Mouse (Mus musculus) adrenal gland (tissue): ENCODE data around the gene Zscan25.
"Not testable (repeated sequence)": the region's sequence is repeated elsewhere in the genome, so short reads cannot be mapped to it uniquely, and the experiment has no call there.

Experiments
- intact Hi-C: fragments of 180-260 bp; cut with DNase I; formaldehyde crosslinking; loops from one replicate; pipeline ENCODE4 v1.15.1; 2025
- long read RNA-seq, 2 experiments: library from polyadenylated mRNA; unstranded; transcript quantifications; one replicate each; pipeline ENCODE4 v2.0.0; 2020; ENCODE audit warnings: borderline replicate concordance in 1 of 2; ENCODE audit not compliant: insufficient replicate concordance in 1 of 2

Zscan25 gene
- long read RNA-seq, experiment 1, partial matches to known transcripts, result 0 of 1 reads
- long read RNA-seq, experiment 1, other reads (novel, unspliced or antisense), result 1 of 1 reads
- long read RNA-seq, experiment 2, result 0 reads

GRCm38 (mm10) chr5:145280371-145281143 lies at the start of gene Zscan25:
Gene Zscan25 (plus strand): TSS chr5:145280500.
- intact Hi-C loops, result loop anchor here (5.0 kb wide), 1 partner anchor 48 kb away; the partner anchor contains the start of gene Zfp655

GRCm38 (mm10) chr5:145230641-145231040 lies 49.7 kb upstream of the Zscan25 start:
- intact Hi-C loops, result loop anchor here (5.0 kb wide), 1 partner anchor 52 kb away; the partner anchor contains the start of gene Zscan25

GRCm38 (mm10) chr5:145231367-145231871 lies 48.9 kb upstream of the Zscan25 start, which contains the start of gene Zfp655:
Gene Zfp655 (plus strand): TSS chr5:145231715.
- intact Hi-C loops, result loop anchor here (5.0 kb wide), 1 partner anchor 51 kb away; the partner anchor contains the start of gene Zscan25

- intact Hi-C loops, result loop anchor here (5.0 kb wide), 1 partner anchor 50 kb away; the partner anchor contains the start of gene Zscan25
These were observed 48.3 kb upstream of the Zscan25 start for GRCm38 (mm10) chr5:145231893-145232411.

GRCm38 (mm10) chr5:145234636-145235035 lies 45.7 kb upstream of the Zscan25 start:
- intact Hi-C loops, result loop anchor here (5.0 kb wide), 1 partner anchor 48 kb away; the partner anchor contains the start of gene Zscan25

GRCm38 (mm10) chr5:145249520-145249919 lies 30.8 kb upstream of the Zscan25 start:
- intact Hi-C loops, result no loop called here

GRCm38 (mm10) chr5:145273568-145273967 lies 6.7 kb upstream of the Zscan25 start:
- intact Hi-C loops, result not testable (repeated sequence)

- intact Hi-C loops, result loop anchor here (5.0 kb wide), 1 partner anchor 48 kb away; the partner anchor contains the start of gene Zfp655
These were observed 352 bp upstream of the Zscan25 start for GRCm38 (mm10) chr5:145279948-145280347.

GRCm38 (mm10) chr5:145288382-145288781 lies 8.1 kb downstream of the Zscan25 start:
- intact Hi-C loops, result no loop called here

GRCm38 (mm10) chr5:145290697-145291096 lies 10.4 kb downstream of the Zscan25 start:
- intact Hi-C loops, result no loop called here

- intact Hi-C loops, result no loop called here
These were observed 12.1 kb downstream of the Zscan25 start for GRCm38 (mm10) chr5:145292398-145292797.

- intact Hi-C loops, result no loop called here
These were observed 20.2 kb downstream of the Zscan25 start for GRCm38 (mm10) chr5:145300469-145300868.

GRCm38 (mm10) chr5:145301796-145302195 lies 21.5 kb downstream of the Zscan25 start:
- intact Hi-C loops, result not testable (repeated sequence)

- intact Hi-C loops, result no loop called here
These were observed 22.1 kb downstream of the Zscan25 start for GRCm38 (mm10) chr5:145302424-145302823.

- intact Hi-C loops, result not testable (repeated sequence)
These were observed 26.7 kb downstream of the Zscan25 start for GRCm38 (mm10) chr5:145306953-145307352.

GRCm38 (mm10) chr5:145307811-145308210 lies 27.5 kb downstream of the Zscan25 start:
- intact Hi-C loops, result not testable (repeated sequence)

- intact Hi-C loops, result no loop called here
These were observed 33.5 kb downstream of the Zscan25 start for GRCm38 (mm10) chr5:145313845-145314244.

GRCm38 (mm10) chr5:145317141-145317540 lies 36.8 kb downstream of the Zscan25 start:
- intact Hi-C loops, result no loop called here

GRCm38 (mm10) chr5:145338756-145339155 lies 58.5 kb downstream of the Zscan25 start:
- intact Hi-C loops, result not testable (repeated sequence)
